Mouse (Mus musculus) ES-Bruce4 (cell line): Measurements from ENCODE around the gene Pex26.

Source experiments
- CTCF ChIP-seq: IDR thresholded peaks from one replicate; pipeline ENCODE4 v1.8.1; 2011; ENCODE audit warnings: low read depth, low read length
- EP300 ChIP-seq: IDR thresholded peaks from 2 replicates; pipeline ENCODE4 v1.6.1; 2011; ENCODE audit warnings: low read depth, low read length; ENCODE audit not compliant: insufficient read depth
- POLR2A ChIP-seq: IDR thresholded peaks from one replicate; pipeline ENCODE4 v1.8.1; 2011; ENCODE audit warnings: low read length; ENCODE audit not compliant: insufficient read depth

GRCm38 (mm10) chr6:121156030-121156429, 27.4 kb upstream of the Pex26 start:
- no peak for TF ChIP-seq CTCF
- TF ChIP-seq EP300, result no peak
- no peak for TF ChIP-seq POLR2A
